Mouse (Mus musculus) myocyte (in vitro differentiated cells): ENCODE measurements around the gene Slbp.

Experiments
- CEBPB ChIP-seq: IDR thresholded peaks from 2 replicates; pipeline ENCODE4 v1.6.1; 2011; ENCODE audit warnings: mild to moderate bottlenecking, moderate library complexity; ENCODE audit not compliant: poor library complexity, insufficient read depth, severe bottlenecking
- E2F4 ChIP-seq: IDR thresholded peaks from one replicate; pipeline ENCODE4 v1.6.1; 2011; ENCODE audit warnings: mild to moderate bottlenecking, control low read depth, moderate library complexity; ENCODE audit not compliant: insufficient read depth
- MAX ChIP-seq: IDR thresholded peaks from one replicate; pipeline ENCODE4 v1.6.1; 2011; ENCODE audit warnings: low read depth, mild to moderate bottlenecking, control low read depth
- POLR2A ChIP-seq: IDR thresholded peaks from one replicate; pipeline ENCODE4 v1.6.1; 2011; ENCODE audit warnings: low read depth, mild to moderate bottlenecking, control low read depth, moderate library complexity; ENCODE audit not compliant: insufficient read length
- POLR2AphosphoS2 ChIP-seq: IDR thresholded peaks from one replicate; pipeline ENCODE4 v1.6.1; 2011; ENCODE audit warnings: low read depth, control low read depth; ENCODE audit not compliant: insufficient read length
- REST ChIP-seq: IDR thresholded peaks from one replicate; pipeline ENCODE4 v1.6.1; 2011; ENCODE audit warnings: mild to moderate bottlenecking, control low read depth, moderate library complexity; ENCODE audit not compliant: insufficient read depth, insufficient read length
- SRF ChIP-seq: IDR thresholded peaks from one replicate; pipeline ENCODE4 v1.6.1; 2011; ENCODE audit warnings: low read depth; ENCODE audit not compliant: control insufficient read depth, insufficient read length
- TCF12 ChIP-seq: IDR thresholded peaks from one replicate; pipeline ENCODE4 v1.6.1; 2011; ENCODE audit warnings: mild to moderate bottlenecking, control low read depth; ENCODE audit not compliant: poor library complexity, insufficient read depth, severe bottlenecking
- USF1 ChIP-seq: IDR thresholded peaks from one replicate; pipeline ENCODE4 v1.6.1; 2011; ENCODE audit warnings: low read depth, mild to moderate bottlenecking, control low read depth, moderate library complexity

- TF ChIP-seq MAX (no peak), POLR2A (no peak), E2F4 (no peak), TCF12 (no peak), REST (no peak), SRF (no peak), CEBPB (no peak), USF1 (no peak), POLR2AphosphoS2 (no peak)
Measured at GRCm38 (mm10) chr5:33632526-33632925, 19.8 kb downstream of the Slbp start.
